Mouse (Mus musculus) liver, adult 10 weeks (tissue): Measurements from ENCODE around the gene Tmem181a. TPM values are rescaled to one million over a fixed set of nuclear protein-coding genes. Genes with fewer than 3 reads are reported as not detected.

Source experiments
- polyA plus RNA-seq: library from polyadenylated mRNA; stranded (reverse); fragments of 350-450 nt; fragmentation: Illumina TruSeq; extraction: RNeasy Lipid Tissue Mini Kit (QIAGEN cat#74804); gene quantifications from one replicate; pipeline ENCODE4 v1.2.3, GENCODE M21; 2014; ENCODE audit warnings: low read depth, low replicate concordance

Gene Tmem181a
- polyA plus RNA-seq = 2.8 TPM

DNA sequence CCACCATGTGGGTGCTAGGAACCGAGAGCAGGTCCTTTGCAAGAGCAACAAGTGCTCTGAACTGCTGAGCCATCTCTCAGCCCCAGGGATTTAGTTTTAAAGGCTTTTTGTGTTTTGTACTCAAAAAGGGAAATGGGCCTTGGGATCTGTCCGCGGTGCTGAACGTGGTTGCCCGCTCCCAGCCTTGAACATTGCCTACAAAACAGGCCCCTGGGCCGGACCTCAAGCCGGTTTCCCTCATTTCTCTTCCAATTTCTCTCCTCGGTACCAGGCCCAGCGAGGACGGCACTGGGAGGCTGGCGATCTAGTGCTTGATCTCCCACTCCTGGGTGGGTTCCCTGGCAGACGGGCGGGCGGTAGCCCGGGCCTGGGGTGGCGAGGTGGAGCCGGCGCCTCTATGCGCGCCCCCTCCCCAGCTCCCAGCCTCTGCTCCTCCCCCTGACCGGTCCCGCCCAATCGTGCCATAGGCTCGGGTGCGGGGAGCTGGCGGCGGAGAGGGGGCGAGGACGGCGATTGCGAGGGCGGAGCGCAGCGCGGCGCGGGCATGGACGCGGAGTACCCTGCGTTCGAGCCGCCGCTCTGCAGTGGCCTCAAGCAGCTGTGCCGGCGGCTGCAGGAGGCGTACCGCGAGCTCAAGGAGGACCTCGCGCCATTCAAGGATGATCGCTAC lies at the start of gene Tmem181a:
Gene Tmem181a, plus strand, starts transcription at position 461 of the 670 bp plus-strand sequence.

DNA sequence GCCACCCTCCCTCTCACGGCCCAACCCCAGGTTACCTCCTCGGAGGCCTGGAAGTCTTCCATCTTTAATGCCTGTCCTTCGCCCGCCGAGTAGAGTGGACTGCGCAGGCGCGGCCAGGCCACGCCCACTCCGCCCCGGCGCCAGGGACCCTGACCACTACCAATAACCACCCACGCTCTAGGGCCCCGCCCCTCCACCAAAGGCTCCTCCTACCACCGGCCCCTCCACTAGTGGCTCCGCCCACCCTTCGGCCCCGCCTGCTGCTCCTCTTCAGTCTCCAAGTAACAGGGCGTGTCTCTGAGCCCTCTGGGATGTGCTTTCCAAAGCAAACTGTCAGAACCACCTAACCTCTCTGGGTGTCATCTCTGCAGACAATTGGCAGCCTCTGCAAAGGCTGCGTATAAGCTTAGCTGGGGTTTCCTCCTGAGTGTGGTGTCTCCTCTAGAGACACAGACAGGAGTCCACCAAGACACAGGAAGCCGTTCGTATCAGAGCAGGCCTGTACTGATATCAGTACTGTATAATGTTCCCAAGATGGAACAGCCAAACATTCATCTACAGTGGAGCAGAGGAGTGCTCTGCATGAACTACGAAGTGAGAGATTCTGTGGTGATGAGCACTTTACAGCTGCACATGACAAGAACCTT lies 60.8 kb downstream of the Tmem181a start, which contains the start of gene Dynlt1a:
Gene Dynlt1a, minus strand, starts transcription at position 162 of the 647 bp plus-strand sequence.

Other genes with a start within 250 kb of the Tmem181a start
- gene Serac1, start 177.1 kb upstream of the Tmem181a start, polyA plus RNA-seq = 2.8 TPM
- gene Gtf2h5, start 177.1 kb upstream of the Tmem181a start, polyA plus RNA-seq = 25.8 TPM
- gene Tulp4, start 150.4 kb upstream of the Tmem181a start, polyA plus RNA-seq = 17.7 TPM
- gene Dynlt1a, start 60.6 kb downstream of the Tmem181a start, polyA plus RNA-seq = 0.37 TPM
- 15.4 TPM for gene Dynlt1b, start 173.3 kb downstream of the Tmem181a start, polyA plus RNA-seq